Mouse (Mus musculus) layer of hippocampus, adult 11-12 months (tissue): Measurements from ENCODE around the gene Rita1.

ENCODE experiments used
- DNase-seq: peaks from one replicate; pipeline ENCODE4 v3.0.0; 2022; ENCODE audit warnings: low spot score

The Rita1 gene

DNA sequence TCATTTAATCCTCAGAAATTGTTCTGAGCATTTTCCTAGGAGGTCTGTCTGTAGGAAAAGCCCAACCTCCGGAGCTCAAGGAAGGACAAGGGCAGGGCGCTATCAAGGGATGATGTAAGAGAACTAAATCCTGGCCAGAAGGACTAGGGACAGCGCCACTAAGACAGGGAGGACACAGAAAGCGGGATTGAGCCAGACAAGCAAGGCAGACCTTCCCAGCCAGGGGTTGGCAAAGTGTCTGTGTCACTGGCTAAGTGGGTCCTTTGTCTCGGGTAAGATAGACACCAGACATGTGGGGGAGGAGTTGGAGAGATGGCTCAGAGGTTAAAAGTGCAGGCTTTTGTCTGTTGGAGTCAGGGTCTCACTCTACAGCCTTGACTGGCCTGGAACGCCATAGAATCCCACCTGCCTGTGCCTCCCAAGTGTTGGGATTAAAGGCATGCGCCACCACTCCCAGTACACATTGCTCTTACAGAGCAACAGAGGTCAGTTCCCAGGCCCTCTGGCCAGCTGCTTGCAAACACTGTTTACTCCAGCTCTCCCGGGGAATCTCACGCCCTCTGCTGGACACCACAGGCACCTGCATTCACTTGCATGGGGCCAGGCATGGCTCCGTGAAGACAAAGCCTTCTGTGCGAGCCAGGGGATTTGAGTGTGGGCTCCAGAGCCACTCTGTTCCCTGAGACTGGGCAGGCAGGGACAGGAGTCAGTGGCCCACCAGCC, 11.3 kb downstream of the Rita1 start:
- no peak for DNase-seq

GRCm38 (mm10) chr5:120599625-120600024, 12.8 kb downstream of the Rita1 start:
- no peak for DNase-seq

DNA sequence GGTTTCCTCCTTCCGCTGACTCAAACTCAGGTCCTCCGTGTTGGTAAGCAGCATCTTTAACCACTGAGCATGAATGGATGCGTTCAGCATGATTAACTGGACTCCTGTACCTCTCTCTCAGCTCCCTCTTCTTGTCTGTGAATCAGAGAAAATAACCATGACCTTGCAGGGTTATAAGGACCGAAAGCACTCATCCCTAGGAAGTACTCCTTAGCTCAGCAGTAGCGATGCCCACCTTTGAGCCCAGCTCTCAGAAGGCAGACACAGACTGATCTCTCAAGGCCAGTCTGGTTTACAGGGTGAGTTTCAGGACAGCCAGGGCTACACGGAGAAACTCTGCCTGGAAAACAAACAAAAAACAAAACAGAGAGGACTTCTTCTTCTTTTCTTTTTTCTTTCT, 17.9 kb downstream of the Rita1 start:
- DNase-seq, result no peak

DNA sequence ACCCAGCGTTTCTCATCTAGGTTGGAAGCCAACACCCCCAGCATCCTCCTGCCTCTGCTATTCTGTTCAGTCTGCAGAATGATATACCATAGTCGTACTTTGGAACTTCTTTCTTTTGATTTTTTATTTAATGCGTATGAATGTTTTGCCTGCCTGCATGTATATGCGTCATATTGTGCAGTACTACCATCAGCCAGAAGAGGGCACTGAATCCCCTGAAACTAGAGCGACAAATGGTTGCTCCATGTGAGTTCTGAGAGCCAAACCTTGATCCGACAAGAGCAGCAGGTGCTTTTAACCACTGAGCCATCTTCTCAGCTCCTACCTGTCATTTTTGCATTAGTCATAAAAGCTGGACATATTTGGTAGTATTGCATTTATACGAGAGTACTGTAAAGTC, 20.2 kb downstream of the Rita1 start:
- DNase-seq, result no peak

DNA sequence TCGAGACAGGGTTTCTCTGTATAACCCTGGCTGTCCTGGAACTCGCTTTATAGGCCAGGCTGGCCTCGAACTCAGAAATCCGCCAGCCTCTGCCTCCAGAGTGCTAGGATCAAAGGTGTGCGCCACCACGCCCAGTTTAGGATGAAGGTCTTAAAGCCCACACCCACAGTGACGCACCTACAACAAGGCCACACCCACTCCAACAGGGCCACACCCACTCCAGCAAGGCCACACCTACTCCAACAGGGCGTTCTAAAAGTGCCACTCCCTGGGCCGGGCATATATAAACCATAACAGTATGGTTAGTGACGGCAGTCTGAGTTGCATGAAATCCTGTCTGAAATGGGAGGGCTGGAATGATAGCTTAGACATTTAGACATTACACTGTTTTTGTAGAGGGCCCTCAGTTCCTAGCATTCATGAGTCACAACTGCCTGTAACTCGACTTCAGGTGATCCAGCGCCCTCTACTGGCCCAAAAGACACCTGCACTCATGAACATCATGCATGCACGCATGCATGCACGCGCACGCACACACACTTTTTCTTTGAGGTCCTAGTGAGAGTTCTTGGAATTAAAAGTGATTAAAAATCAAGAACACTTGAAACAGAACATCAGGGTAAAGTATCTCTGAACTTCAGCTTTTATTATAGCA, 21.9 kb downstream of the Rita1 start:
- DNase-seq, result no peak

GRCm38 (mm10) chr5:120588569-120589094, 23.8 kb downstream of the Rita1 start, which contains the start of the genes Tpcn1 and Iqcd:
TSS of gene Tpcn1 (minus strand) at chr5:120588673.
TSS of gene Iqcd (plus strand) at chr5:120589016.
- DNase-seq, result peak; percentile 99

DNA sequence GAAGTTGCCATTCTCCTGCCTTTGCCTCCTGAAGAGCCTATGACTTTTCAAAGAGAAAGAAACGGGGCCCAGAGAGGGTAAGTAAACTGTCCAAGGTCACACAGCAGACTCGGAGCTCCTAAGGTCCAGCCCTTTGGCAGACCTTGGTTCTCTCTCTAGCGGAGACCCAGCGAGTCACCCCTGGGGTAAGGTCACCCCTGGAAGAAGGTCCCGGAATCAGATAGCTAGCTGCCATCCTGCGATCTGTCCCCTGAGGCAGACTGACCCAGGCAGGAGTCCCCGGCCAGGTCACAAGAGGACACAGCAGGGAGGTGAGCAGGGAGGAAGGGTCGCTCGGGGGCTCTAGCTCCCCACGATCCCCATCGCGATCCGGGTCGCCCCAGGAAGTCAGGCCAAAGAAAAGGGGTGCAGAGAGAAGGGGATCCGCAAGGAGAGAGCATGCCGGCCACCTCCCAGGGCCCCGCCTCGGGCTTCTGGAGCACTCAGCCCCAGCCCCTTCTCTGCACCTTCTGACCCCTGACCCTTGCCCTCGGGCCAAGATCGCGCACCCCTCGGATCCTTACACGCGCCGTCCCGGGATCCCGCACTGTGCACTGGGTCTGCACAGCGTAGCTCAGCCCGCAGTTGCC, 24.3 kb downstream of the Rita1 start:
- no peak for DNase-seq

- no peak for DNase-seq
These were observed 24.8 kb downstream of the Rita1 start for GRCm38 (mm10) chr5:120587616-120587926.

DNA sequence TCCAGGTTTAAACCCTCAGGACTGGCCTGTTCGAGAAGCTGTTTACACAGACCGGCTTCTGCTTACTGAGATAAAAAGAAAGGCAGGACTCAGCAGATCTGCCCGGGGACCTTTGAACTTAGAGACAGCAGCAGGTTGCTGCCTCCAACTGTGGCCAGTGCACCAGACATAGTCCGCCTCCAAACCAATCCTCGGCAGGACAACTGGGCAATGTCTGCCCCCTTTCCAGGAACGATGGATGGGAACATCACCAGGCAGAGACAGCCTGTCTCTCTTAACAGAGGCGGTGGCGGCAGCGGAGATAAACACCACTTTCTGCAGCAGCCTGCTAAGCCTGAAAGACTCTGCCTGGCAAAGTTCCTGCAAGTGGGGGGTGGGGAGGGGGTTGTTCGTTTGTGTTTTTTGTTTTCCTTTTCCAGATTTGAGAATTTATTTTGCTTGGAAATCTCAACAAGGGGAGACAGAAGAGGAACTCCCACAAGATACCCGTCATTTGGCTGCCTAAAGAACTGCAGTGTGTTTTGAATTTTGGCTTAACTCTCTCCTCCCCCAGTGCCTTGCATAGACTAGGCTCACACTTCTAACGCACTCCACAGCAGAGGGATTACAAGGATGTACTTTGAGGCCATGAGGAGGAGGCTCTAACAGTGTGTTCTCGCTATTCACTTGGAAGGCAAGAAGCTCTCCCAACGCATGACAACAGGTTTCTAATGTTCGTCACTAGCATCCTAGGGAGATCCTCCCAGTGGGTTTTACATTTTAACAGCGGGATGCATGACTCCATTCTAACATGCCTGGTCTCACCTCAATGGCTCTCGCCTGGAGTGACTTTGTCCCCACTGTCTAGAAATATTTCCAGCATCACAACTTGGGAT, 25.4 kb downstream of the Rita1 start:
- no peak for DNase-seq

- no peak for DNase-seq
These were observed 27.4 kb downstream of the Rita1 start for GRCm38 (mm10) chr5:120584968-120585367.

DNA sequence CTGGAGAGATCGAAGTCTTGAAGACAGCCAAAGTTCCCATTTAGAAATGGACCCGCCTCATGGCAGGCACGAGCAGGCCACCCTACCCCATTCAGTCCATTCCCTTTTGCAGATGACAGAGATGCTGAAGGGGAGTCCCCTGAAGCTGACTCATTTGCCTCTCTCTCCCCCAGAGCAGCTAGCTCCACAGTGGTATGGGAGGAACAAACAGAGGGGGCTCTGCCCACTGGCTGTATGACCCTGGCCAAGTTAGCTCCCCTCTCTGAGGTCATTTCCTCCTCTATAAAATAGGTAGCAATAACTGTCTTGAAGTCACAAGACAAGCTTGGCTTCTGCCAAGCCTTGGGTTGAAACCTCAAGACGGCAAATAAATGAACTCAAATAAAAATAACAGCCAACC, 28.9 kb downstream of the Rita1 start:
- no peak for DNase-seq

DNA sequence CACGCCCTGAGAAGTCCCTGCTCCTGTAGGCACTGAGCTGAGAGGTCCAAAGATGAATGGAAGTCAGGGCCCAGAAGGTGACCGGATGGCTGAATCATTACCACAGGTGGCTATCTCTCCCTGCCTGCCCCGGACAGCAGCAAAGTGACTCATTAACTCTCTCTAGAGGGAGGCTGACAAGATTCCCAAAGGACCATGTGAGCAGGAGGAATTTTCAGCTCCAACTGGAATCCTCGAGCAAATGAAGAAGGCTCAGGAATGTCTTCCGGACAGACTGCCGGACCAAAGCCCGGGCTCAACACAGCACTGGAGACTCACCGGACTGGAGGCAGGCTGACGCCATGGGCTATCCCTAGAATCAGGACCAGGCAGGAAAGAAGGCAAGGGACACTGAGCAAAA, 30.4 kb downstream of the Rita1 start:
- DNase-seq, result no peak

DNA sequence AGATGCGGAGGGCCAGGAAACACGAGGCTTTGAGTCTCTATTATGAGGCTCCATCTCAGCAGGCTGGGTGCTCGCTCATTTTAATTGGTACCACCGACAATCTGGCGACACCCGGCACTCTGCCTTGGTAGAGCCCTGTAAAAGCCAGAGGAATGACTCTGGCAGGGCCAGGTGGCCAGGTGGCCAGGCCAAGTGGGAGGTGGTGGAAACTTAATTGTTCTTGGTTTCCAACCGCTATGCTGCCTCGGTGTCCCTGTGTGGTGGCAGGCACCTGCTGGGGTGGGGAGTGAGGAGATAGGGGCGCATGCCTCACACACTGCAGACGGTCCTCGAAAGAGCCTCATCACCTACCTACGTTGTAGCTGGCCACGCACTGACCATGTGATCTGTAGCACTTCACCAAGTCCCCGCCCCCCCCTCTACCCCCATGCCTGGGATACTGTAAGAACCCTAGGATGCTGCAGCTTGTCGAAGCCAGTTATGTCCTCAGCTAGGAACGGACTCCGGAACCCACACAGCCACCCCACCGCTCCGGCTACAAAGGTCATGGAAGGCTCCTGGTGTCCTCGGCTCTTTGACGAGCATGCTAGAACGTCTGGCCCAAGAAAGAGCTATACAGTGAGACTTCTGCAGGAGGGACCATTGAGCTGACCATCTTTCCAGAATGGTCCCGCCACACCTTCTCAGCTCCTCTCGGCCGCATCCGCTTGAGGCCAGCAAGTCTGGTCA, 32.3 kb downstream of the Rita1 start:
- DNase-seq, result no peak

DNA sequence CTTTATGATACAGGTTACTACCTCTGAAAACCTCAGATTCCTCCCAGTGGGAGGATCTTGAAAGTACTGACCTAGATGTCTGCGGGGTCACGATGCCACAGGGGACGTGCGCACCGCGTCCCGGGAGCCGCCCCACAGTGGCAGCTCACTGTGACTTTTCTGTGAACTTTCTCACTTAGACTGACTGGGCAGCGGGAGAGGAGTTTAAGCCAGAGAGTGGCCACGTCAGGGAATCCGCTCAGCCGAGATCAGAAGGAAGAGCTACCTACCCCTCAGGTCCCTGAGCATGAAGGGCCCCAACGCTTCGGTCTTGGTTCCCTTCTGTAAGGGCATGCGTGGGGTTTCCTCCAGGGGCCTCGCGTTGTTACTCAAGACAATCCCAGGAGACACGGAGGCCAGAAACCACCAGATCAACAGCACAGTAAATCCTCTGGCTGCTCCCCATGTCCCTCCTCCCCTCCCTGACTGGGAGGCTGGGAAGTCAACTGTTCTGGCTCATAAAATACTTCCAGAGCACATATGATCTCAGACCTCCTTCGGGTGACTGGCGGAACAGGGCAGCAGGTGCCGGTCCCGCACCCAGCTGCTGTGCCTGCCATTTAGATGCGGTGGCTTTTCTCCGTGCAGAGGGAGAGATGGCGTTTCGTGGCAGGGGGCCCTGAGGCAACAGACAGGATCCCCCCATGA, 33.0 kb downstream of the Rita1 start:
- DNase-seq, result no peak

DNA sequence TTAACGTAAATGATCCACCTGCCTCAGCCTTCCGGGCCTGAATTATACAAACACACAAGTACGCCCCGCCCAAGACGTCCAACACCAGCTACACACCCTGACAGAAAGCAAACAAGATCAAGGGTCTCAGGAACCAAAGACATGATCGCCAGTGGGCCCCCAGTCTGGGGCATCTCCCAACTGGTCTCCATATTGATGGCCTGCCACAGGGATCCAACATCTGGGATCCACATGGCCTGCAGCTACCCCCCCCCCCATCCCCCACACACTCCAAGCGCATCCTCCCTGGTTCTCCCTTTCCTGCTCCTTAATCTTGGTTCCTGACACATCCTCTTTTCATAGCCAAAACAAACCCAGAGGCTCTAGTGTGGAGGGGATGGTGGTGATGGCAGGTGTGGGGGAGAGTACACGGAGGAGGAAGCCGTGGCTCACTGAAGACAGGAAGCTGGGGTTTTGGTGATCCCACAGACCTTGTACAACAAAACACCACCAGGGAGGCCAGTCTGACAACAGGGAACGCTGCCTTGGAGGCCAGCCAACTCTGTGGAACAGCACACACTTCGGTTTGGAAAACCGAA, 33.8 kb downstream of the Rita1 start:
- DNase-seq, result no peak

DNA sequence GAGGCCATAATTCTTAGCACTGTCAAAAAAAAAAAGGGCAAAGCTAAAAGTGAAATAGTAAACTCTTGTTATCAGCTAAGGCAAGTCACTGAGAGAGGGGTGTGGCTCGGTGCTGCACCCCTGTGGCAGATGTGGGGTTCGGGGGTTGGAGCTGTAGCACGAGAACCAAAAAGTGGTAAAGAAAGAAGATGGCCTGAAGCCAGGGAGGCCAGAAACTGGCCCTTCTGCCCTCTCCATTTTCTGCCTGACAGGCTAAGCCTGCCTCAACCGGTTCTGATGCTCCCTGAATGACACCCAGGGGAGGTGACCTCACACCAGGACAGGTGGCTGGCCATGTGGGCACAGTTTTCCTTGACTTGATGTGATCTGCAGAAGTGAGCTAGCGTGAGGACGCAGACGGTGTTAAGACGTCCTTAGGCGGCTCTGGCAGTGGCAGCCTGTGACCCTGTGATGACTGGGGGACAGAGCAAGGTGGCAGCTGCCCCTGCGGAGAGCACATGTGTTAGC, 34.4 kb downstream of the Rita1 start:
- no peak for DNase-seq

DNA sequence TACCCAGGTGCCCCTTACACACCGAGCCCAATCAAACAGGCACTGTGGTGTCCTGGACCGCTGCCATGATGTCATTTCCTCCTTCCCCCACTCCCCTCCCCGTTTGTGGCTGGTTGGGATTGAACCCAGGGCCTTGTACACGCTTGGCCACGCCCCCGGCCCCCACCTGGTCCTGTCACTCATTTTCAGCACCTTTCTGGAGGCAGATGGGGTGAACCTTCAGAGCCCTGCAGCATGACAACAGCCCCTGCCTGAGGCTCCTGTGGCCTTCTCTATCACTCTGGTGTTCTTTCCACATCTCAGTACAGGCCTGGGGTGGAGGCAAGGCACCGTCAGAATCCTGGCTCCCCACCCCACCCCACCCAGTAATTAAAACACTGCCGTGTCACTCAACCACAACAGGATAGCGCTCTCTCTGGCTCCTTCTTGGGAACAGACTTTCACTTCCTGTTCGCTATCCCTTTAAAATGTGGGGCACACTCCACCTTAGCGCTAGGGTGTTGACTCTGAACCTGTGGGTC, 35.5 kb downstream of the Rita1 start:
- DNase-seq, result no peak

GRCm38 (mm10) chr5:120574469-120575063, 37.8 kb downstream of the Rita1 start:
- no peak for DNase-seq

- DNase-seq, result no peak
These were observed 41.2 kb downstream of the Rita1 start for GRCm38 (mm10) chr5:120571056-120571740.
